Mouse (Mus musculus) lung, postnatal 36 days (tissue): ENCODE measurements around the gene Pgm2.

Source experiments
- DNase-seq: peaks from one replicate; pipeline ENCODE4 v3.0.0; 2022; ENCODE audit warnings: mixed read lengths

Gene Pgm2

GRCm38 (mm10) chr5:64077353-64077752, 15.4 kb upstream of the Pgm2 start:
- DNase-seq: no peak

GRCm38 (mm10) chr5:64078740-64079461, 13.8 kb upstream of the Pgm2 start:
- no peak for DNase-seq

GRCm38 (mm10) chr5:64079462-64079817, 13.3 kb upstream of the Pgm2 start:
- no peak for DNase-seq

GRCm38 (mm10) chr5:64083447-64084359, 9.0 kb upstream of the Pgm2 start:
- DNase-seq: no peak

- DNase-seq: no peak
Observed at GRCm38 (mm10) chr5:64085405-64085804, 7.3 kb upstream of the Pgm2 start.

GRCm38 (mm10) chr5:64088740-64089139, 4.0 kb upstream of the Pgm2 start:
- no peak for DNase-seq

GRCm38 (mm10) chr5:64093349-64093871, 660 bp downstream of the Pgm2 start:
- peak; percentile 58 for DNase-seq

- DNase-seq: peak; percentile 17
Observed at GRCm38 (mm10) chr5:64095342-64095993, 2.7 kb downstream of the Pgm2 start.

GRCm38 (mm10) chr5:64101993-64102716, 9.4 kb downstream of the Pgm2 start:
- no peak for DNase-seq

- no peak for DNase-seq
Observed at GRCm38 (mm10) chr5:64102717-64103075, 9.9 kb downstream of the Pgm2 start.

- no peak for DNase-seq
Observed at GRCm38 (mm10) chr5:64107596-64108289, 15.0 kb downstream of the Pgm2 start.

GRCm38 (mm10) chr5:64109217-64109616, 16.5 kb downstream of the Pgm2 start:
- DNase-seq: peak; percentile 56

GRCm38 (mm10) chr5:64112360-64112759, 19.6 kb downstream of the Pgm2 start:
- DNase-seq: no peak

- no peak for DNase-seq
Observed at GRCm38 (mm10) chr5:64114210-64114609, 21.5 kb downstream of the Pgm2 start.

- DNase-seq: no peak
Observed at GRCm38 (mm10) chr5:64117191-64117590, 24.4 kb downstream of the Pgm2 start.

- no peak for DNase-seq
Observed at GRCm38 (mm10) chr5:64125783-64126182, 33.0 kb downstream of the Pgm2 start.

GRCm38 (mm10) chr5:64131550-64131949, 38.8 kb downstream of the Pgm2 start:
- DNase-seq: no peak

GRCm38 (mm10) chr5:64133901-64134300, 41.2 kb downstream of the Pgm2 start:
- peak; percentile 25 for DNase-seq

- peak; percentile 15 for DNase-seq
Observed at GRCm38 (mm10) chr5:64136325-64136724, 43.6 kb downstream of the Pgm2 start.

GRCm38 (mm10) chr5:64140202-64140601, 47.5 kb downstream of the Pgm2 start:
- no peak for DNase-seq

GRCm38 (mm10) chr5:64144315-64144714, 51.6 kb downstream of the Pgm2 start:
- DNase-seq: no peak
